Mouse (Mus musculus) forebrain, embryonic 14.5 days (tissue): ENCODE measurements around the gene Dtd1. TPM values are rescaled to one million over a fixed set of nuclear protein-coding genes. Genes with fewer than 3 reads are reported as not detected.

Experiments used
- ATAC-seq: fragments of 200-750 bp; cut with Nextera tagmentation; 2 replicates; pipeline ENCODE4 v1.8.0; 2017; ENCODE audit warnings: mild to moderate bottlenecking, moderate library complexity
- DNase-seq: peaks from one replicate; pipeline ENCODE4 v3.0.0-alpha.2; 2015; ENCODE audit warnings: low spot score
- H3K27ac ChIP-seq: fragments of 300-500 bp; sonication (generic); 2 replicates; pipeline ENCODE4 v1.5.1; 2014; ENCODE audit warnings: low read depth, mild to moderate bottlenecking, control low read depth, low read length, moderate library complexity
- H3K27me3 ChIP-seq: fragments of 300-500 bp; sonication (generic); replicated peaks from 2 replicates; pipeline ENCODE4 v1.6.1; 2014; ENCODE audit warnings: low read length, control low read depth, mixed read lengths; ENCODE audit not compliant: control insufficient read depth, insufficient read depth
- H3K36me3 ChIP-seq: fragments of 300-500 bp; sonication (generic); 2 replicates; pipeline ENCODE4 v1.6.1; 2014; ENCODE audit warnings: low read length, control low read depth; ENCODE audit not compliant: control insufficient read depth, insufficient read depth
- H3K4me1 ChIP-seq: fragments of 300-500 bp; sonication (generic); 2 replicates; pipeline ENCODE4 v1.6.1; 2014; ENCODE audit warnings: antibody characterized with exemption, low read length, control low read depth; ENCODE audit not compliant: control insufficient read depth, insufficient read depth
- H3K4me2 ChIP-seq: fragments of 300-500 bp; sonication (generic); 2 replicates; pipeline ENCODE4 v1.6.1; 2014; ENCODE audit warnings: mild to moderate bottlenecking, control low read depth, low read length
- H3K4me3 ChIP-seq: fragments of 300-500 bp; sonication (generic); 2 replicates; pipeline ENCODE4 v1.5.1; 2014; ENCODE audit warnings: low read depth, low read length, control low read depth
- H3K9ac ChIP-seq: fragments of 300-500 bp; sonication (generic); 2 replicates; pipeline ENCODE4 v1.6.1; 2014; ENCODE audit warnings: mild to moderate bottlenecking, low read length, control low read depth, moderate library complexity
- H3K9me3 ChIP-seq: fragments of 300-500 bp; sonication (generic); replicated peaks from 2 replicates; pipeline ENCODE4 v1.6.1; 2016; ENCODE audit warnings: low read length, control low read depth, mixed read lengths; ENCODE audit not compliant: control insufficient read depth
- WGBS: fragments of 180-500 bp; shearing (Covaris S2); extraction: QIAGEN DNeasy Blood & Tissue Kit; methylation state at CpG from one replicate; pipeline ENCODE4 v1.1.7; 2014; 5-methylcytosine and 5-hydroxymethylcytosine counted together
- polyA plus RNA-seq: library from polyadenylated mRNA; unstranded; fragments of >200 nt; fragmentation: Nextera tagmentation; extraction: Ambion mirVana; gene quantifications from 2 replicates; pipeline ENCODE4 v1.2.1, GENCODE M21; 2014

Gene Dtd1
- polyA plus RNA-seq, 1 experiment from 2014 or later: 69.7 TPM

DNA sequence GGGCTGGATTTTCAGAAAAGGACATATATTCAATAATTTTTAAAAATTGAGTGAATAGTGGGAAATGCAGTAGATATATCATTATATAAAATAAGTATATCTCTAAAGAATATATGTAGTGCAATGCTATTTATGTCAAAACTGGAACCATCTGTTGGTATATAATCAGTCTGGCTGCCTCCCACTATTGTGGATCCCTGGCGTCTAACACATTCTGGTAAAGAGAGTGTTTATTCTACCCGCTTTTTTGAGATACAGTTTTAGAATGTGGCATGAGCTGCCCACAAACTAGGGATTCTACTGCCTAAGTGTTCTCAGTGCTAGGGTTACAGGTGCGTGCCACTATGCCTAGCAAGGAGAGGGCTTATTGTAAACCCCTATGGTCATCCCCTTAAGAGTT is 55.6 kb downstream of the Dtd1 start:
- H3K4me1 ChIP-seq: no peaks in the 10 kb centered on the region
- H3K27me3 ChIP-seq: no peaks in the 10 kb centered on the region
- H3K36me3 ChIP-seq: no peaks in the 10 kb centered on the region
- H3K27ac ChIP-seq: no peak overlapping the region
- H3K9me3 ChIP-seq: no peaks in the 10 kb centered on the region
- H3K4me3 ChIP-seq: no peak overlapping the region
- no peak overlapping the region for H3K9ac ChIP-seq
- H3K4me2 ChIP-seq: no peak overlapping the region
- ATAC-seq (no peak), DNase-seq (no peak)
- WGBS: 88% methylated on average over 3 of the region's 3 CpGs

DNA sequence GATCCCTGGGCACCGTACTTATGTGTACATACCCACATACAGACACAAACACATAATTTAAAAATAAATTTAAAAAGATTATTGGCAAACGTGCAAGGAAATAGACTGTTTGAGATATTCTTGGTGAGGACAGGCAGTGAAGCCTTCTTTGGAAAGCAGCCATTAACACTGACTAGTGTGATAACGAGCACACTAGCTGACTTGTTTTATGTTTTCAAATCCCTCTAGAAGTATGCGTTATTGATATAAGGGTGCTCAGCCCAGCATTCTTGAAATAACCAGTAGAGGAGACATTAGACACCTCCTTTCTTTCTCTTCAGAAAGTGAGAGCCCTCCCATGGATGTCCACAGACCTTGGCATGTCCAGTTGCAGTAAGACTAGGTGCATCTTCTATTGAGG is 68.8 kb downstream of the Dtd1 start:
- H3K9ac ChIP-seq: no peak overlapping the region
- no peak for ATAC-seq
- no peak overlapping the region for H3K27ac ChIP-seq
- no peaks in the 10 kb centered on the region for H3K36me3 ChIP-seq
- no peak overlapping the region for H3K4me3 ChIP-seq
- WGBS: 63% methylated on average over 4 of the region's 4 CpGs
- no peaks in the 10 kb centered on the region for H3K9me3 ChIP-seq
- H3K27me3 ChIP-seq: no peaks in the 10 kb centered on the region
- peak; percentile 22 for DNase-seq
- no peak overlapping the region for H3K4me2 ChIP-seq
- no peaks in the 10 kb centered on the region for H3K4me1 ChIP-seq

DNA sequence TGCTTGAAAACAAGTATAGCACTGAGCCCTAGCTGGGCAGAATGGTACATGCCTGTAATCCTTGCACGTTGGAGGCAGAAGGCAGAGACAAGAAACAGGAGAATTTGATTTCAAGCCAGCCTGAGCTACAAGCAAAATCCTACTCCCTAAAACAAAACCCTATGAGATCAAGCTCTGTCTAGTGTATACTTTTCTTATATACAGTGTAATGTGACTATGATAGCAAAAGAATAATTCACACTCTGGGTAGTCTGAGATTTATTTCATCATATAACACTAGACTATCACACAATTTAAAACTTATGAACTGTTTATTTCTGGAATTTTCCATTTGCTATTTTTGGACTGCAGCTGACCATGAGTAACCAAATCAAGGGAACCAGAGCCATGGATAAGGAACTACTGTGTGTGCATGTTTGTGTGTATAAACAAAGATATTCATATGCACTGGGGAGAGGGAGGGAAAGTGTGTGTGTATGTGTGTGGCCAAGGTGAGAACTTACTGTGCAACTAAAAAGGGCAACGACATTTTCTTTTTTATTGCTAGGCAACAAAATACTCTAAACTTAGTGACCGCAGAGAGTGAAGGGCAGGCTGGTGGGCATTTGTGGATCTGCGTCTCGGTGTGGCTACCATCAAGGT is 70.7 kb downstream of the Dtd1 start:
- Histone ChIP-seq H3K36me3 (no peaks in the 10 kb centered on the region), H3K9me3 (no peaks in the 10 kb centered on the region), H3K4me1 (no peaks in the 10 kb centered on the region), H3K9ac (no peak overlapping the region), H3K27ac (no peak overlapping the region), H3K27me3 (no peaks in the 10 kb centered on the region), H3K4me2 (no peak overlapping the region), H3K4me3 (no peak overlapping the region)
- ATAC-seq (no peak), DNase-seq (no peak)
- 96% methylated on average over 5 of the region's 5 CpGs for WGBS

GRCm38 (mm10) chr2:144672397-144672796 is 72.7 kb downstream of the Dtd1 start:
- H3K36me3 ChIP-seq: no peaks in the 10 kb centered on the region
- no peak overlapping the region for H3K27ac ChIP-seq
- H3K4me2 ChIP-seq: no peak overlapping the region
- H3K27me3 ChIP-seq: no peaks in the 10 kb centered on the region
- 86% methylated on average over 5 of the region's 5 CpGs for WGBS
- H3K9ac ChIP-seq: no peak overlapping the region
- DNase-seq (no peak), ATAC-seq (no peak)
- peaks cover 4% of the 10 kb centered on the region; the same call in 1 of the 2 replicates for H3K4me1 ChIP-seq
- no peaks in the 10 kb centered on the region for H3K9me3 ChIP-seq
- no peak overlapping the region for H3K4me3 ChIP-seq

DNA sequence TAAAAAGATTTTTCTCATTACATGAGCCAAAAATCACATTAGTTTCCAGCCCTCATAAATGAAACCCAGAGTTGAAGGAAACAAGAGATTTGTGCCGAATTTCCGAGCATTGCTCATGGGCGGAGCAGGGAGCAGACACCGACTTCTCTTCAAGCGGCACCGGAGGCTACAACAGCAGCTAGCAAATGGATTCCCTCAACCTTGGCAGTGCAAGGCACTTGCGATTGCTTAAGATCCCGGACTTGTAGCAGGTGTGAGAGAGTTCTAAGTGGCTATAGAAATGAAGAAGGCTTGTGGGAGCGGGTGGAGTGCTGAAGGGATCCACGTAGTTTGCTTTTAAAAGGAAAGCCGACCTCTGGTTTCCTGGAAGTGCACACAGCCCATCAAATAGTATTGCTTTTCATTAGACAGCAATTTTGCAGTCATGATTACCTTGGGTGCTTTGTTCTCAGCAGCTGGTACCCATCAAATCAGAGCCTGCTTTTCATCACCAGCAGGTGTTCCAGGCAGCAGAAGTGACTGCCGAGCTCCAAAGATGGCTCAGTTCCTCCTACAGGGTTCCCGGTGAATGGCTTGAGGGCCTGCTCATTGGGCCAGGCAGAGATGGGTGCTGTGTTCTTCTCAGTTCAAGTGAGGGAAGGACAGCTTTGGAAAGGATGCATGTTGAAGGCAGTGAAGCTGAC is 77.0 kb downstream of the Dtd1 start:
- Histone ChIP-seq H3K4me3 (no peak overlapping the region), H3K9me3 (no peaks in the 10 kb centered on the region), H3K9ac (no peak overlapping the region), H3K27me3 (no peaks in the 10 kb centered on the region), H3K4me1 (peaks cover 4% of the 10 kb centered on the region; the same call in 1 of the 2 replicates), H3K36me3 (no peaks in the 10 kb centered on the region), H3K4me2 (no peak overlapping the region), H3K27ac (peak overlapping the region; percentile 48; the same call in 1 of the 2 replicates)
- peak; percentile 35 for DNase-seq
- WGBS: 69% methylated on average over 13 of the region's 13 CpGs
- peak; percentile 35; the same call in 1 of the 2 replicates for ATAC-seq

- peak overlapping the region; percentile 48; the same call in 1 of the 2 replicates for H3K27ac ChIP-seq
- ATAC-seq: 0 out of 2 replicates have a peak, but pooled peaks have one; percentile 18
- H3K9me3 ChIP-seq: no peaks in the 10 kb centered on the region
- no peak overlapping the region for H3K9ac ChIP-seq
- no peak for DNase-seq
- WGBS: 60% methylated on average over 2 of the region's 2 CpGs
- peaks cover 4% of the 10 kb centered on the region; the same call in 1 of the 2 replicates for H3K4me1 ChIP-seq
- H3K36me3 ChIP-seq: no peaks in the 10 kb centered on the region
- H3K4me2 ChIP-seq: no peak overlapping the region
- H3K4me3 ChIP-seq: no peak overlapping the region
- no peaks in the 10 kb centered on the region for H3K27me3 ChIP-seq
These were observed 77.5 kb downstream of the Dtd1 start for GRCm38 (mm10) chr2:144677229-144677571.

DNA sequence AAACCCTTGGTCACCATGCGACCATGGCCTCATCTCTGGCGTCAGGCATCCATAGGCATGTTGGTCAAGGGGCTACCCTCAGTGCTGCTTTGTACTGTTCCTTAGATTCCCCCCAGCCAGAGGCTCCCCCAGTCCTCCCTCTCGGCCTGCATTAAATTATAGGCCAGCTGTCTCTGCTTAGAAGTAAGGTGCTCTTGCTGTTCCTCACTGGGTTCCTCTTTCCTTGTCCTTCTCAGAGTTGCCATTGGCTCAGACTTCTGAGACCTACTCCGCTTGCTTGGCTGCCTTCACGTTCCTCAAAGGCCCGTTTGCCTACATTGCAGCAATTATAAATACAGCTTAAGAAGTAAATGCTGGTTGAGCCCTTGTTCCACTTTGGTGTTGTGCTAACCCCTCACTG is 79.1 kb downstream of the Dtd1 start:
- Histone ChIP-seq H3K27ac (no peak overlapping the region), H3K4me2 (no peak overlapping the region), H3K4me3 (no peak overlapping the region), H3K9ac (no peak overlapping the region), H3K4me1 (peaks cover 4% of the 10 kb centered on the region; the same call in 1 of the 2 replicates), H3K36me3 (no peaks in the 10 kb centered on the region), H3K9me3 (no peaks in the 10 kb centered on the region), H3K27me3 (no peaks in the 10 kb centered on the region)
- WGBS: 76% methylated on average over 6 of the region's 6 CpGs
- ATAC-seq (peak; percentile 6; the same call in 1 of the 2 replicates), DNase-seq (peak; percentile 16)

DNA sequence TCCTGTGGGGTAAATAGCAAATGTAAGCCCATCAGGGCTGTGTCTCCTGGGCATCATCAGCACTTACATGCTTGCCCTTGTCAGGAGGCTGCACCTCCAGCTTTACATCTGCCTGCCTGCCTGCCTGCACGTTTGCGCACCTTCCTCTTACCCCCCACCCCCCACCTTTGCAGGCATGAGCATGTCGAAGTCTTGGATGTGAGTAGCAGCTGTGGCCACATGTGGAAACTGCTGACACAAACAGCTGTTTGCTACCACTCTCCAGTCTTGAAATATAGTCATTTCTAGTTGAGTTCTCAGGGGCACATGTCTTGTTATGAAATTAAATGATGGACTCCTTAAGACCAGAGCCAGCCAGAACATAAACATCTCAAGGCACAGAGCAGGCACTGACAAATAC is 79.7 kb downstream of the Dtd1 start:
- Histone ChIP-seq H3K9ac (no peak overlapping the region), H3K27ac (no peak overlapping the region), H3K4me1 (peaks cover 4% of the 10 kb centered on the region; the same call in 1 of the 2 replicates), H3K9me3 (no peaks in the 10 kb centered on the region), H3K36me3 (no peaks in the 10 kb centered on the region), H3K27me3 (no peaks in the 10 kb centered on the region), H3K4me3 (no peak overlapping the region), H3K4me2 (no peak overlapping the region)
- no peak for DNase-seq
- 81% methylated on average over 3 of the region's 3 CpGs for WGBS
- ATAC-seq: no peak

GRCm38 (mm10) chr2:144692219-144692732 is 92.6 kb downstream of the Dtd1 start:
- no peaks in the 10 kb centered on the region for H3K36me3 ChIP-seq
- H3K9ac ChIP-seq: no peak overlapping the region
- H3K27ac ChIP-seq: no peak overlapping the region
- no peaks in the 10 kb centered on the region for H3K27me3 ChIP-seq
- DNase-seq (no peak), ATAC-seq (no peak)
- H3K4me1 ChIP-seq: no peaks in the 10 kb centered on the region
- no peaks in the 10 kb centered on the region for H3K9me3 ChIP-seq
- no peak overlapping the region for H3K4me2 ChIP-seq
- 84% methylated on average over 8 of the region's 8 CpGs for WGBS
- H3K4me3 ChIP-seq: no peak overlapping the region
